Mouse (Mus musculus) v-Abl transformed pro-B cells (cell line): Measurements from ENCODE around the gene Ppfibp1.

ENCODE experiments used
- in situ Hi-C, 2 experiments: fragments of 400-800 bp; cut with MboI; formaldehyde crosslinking; loops; one replicate each; pipeline ENCODE4 v1.15.1; 2025; ENCODE audit not compliant: unreplicated experiment in 2 of 2

Ppfibp1 gene

DNA sequence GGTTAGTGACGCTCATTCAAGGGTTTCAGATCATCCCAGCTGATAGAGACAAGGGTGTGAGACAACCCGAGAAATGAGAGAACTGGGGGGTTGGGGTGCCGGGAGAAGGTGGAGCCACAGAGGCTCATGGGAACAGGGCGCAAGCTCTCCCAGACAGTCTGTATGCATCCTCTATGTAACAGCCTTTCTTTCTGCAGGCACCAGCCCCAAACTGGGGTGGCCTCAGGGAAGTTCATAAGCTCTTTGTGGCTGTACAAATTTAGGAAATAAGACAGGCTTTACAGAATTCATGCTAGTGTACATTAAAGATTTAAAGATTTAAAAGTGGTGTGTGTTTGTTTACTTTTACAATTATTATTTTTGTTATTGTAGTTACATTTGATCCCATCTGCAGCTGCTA is 8.0 kb upstream of the Ppfibp1 start:
- in situ Hi-C loops = no loop called here

GRCm38 (mm10) chr6:146881896-146882770 is 6.2 kb upstream of the Ppfibp1 start:
- in situ Hi-C loops = no loop called here

GRCm38 (mm10) chr6:146883426-146883825 is 4.9 kb upstream of the Ppfibp1 start:
- in situ Hi-C loops = no loop called here

DNA sequence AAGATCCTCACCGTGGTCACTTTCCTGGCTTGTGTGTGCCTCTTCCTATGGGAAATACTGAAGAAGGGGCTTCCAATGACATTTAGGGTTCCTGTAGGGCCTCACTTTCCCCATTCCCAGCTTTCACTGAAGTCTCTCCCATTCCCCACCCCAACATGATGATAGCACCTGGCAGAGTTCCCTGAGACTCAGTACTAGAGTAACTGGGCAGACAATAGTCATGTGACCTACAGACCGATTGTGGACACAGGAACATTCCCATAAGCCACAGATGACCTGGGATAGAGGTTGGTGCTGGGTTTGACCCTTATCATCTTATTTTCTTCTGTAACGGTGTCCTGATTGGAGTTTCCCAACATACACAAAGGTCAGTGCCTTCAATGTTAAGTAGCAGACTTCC is 4.1 kb upstream of the Ppfibp1 start:
- in situ Hi-C loops = no loop called here

DNA sequence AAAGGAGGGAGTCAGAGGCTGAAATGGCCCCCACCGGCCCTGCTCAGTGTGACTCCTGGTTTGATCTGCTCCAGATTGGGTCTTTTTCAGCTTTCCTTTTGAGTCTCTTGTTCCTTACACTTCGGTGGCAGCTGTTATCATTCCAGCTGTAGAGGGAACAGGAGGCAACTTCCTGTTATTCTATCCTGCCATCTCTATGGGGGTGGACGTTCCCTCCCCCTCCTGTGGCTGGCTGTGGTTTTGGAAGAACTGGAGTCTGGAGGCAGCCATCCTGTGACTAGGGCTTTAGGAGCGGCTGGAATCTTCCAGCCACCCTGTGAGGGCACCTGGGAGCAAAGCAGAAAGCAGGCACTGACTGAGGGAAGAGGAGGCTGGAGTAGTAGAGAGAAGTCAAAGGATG is 3.4 kb upstream of the Ppfibp1 start:
- in situ Hi-C loops = no loop called here

GRCm38 (mm10) chr6:146888660-146889490 is 588 bp downstream of the Ppfibp1 start:
- in situ Hi-C loops = no loop called here

DNA sequence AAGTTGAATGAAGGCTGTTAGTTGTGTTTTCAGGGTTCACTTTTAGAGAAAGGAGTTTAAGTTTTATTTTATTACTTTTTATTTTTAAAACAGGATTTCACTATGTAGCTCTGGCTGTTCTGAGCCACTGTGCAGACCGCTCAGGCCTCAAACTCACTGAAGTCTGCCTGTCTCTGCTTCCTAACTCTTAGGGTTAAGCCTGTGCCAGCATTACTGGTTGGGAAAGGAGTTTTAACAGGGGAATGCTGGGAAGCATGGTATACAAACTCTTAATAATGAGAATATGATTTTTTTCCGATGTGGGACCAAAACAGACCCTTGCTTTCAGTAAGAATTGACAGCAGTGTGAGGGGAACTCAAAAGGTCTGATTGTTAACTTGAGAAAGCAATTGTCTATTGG is 1.9 kb downstream of the Ppfibp1 start:
- in situ Hi-C loops = no loop called here

GRCm38 (mm10) chr6:146890633-146891032 is 2.3 kb downstream of the Ppfibp1 start:
- in situ Hi-C loops = no loop called here

DNA sequence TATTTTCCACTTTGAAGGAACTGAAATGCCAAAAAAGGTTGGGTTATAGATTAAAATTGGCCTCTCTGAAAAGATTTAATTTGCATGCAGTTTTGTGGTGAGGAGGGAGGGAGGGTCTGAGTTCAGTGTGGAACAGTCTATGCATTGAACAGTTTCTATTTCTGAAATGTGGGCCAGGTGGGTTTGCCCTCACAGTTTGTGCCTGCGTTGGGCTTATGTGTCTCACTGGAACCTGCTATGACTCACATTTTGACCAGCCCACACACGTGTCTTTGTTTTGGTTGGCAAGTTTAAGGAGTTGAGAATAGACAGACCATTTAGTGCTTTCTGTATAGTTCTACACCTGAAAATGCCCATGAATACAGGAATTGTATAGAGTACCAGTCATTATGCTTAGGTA is 5.6 kb downstream of the Ppfibp1 start:
- in situ Hi-C loops = no loop called here

GRCm38 (mm10) chr6:146898709-146899108 is 10.4 kb downstream of the Ppfibp1 start:
- in situ Hi-C loops = no loop called here

GRCm38 (mm10) chr6:146899647-146900046 is 11.4 kb downstream of the Ppfibp1 start:
- in situ Hi-C loops = no loop called here

- in situ Hi-C loops = no loop called here
Observed at GRCm38 (mm10) chr6:146901929-146902328, 13.6 kb downstream of the Ppfibp1 start.

- in situ Hi-C loops = no loop called here
Observed at GRCm38 (mm10) chr6:146903632-146904031, 15.3 kb downstream of the Ppfibp1 start.

DNA sequence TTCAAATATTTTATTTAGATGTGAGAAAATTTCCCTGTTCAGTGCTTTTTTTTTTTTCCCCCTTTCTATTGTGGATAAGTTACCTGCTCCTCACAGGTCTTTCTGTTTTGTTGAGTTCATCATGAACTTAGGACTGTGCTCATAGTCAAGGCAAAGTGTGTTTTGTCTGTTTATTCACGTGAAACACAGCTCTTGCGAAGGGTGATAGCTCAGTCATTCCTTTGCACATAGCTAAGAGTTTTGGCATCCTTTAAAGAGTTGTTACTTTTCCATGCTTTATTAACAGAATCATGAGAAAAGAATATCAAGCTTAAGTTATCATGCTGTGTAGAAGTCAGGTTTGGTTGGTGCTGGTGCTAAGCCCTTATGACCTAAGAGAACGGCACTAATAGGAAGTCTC is 16.4 kb downstream of the Ppfibp1 start:
- in situ Hi-C loops = no loop called here

DNA sequence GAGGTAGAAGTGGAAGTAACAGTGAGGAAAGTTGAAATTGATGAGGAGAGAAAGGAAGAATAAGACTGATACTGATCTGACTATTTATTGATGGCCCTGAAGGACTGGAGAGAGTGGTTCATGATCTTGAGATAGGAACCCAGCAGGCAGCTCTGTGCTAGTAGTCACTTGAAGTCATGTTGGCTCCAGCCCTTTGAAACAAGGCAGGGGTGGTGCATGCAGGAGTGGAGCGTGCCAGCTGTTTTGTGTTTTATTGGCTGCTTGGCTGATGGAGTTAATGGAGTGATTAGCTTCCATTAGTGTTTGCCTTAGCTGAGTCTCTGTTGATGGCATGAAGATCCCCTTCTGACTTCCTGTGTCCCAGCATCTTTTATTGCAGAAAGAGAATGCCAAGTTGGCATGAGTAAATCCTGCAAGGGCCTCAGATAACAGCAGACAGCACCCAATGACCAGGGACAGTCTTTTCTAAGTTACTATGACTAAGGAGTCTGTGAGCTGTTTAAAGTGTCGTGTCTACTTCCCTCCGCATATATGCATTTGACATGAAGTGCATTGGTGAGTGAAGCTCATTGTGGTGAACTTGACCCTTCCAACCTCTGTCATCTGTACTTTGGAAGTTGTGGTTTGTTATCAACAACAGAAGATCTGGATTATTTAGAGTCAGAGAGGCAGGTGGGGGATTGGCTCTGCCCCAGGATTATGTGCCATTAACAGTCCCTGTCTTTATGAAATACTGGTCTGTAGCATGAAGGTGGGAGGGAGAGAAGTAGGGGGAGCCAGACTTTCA is 17.9 kb downstream of the Ppfibp1 start:
- in situ Hi-C loops = no loop called here

DNA sequence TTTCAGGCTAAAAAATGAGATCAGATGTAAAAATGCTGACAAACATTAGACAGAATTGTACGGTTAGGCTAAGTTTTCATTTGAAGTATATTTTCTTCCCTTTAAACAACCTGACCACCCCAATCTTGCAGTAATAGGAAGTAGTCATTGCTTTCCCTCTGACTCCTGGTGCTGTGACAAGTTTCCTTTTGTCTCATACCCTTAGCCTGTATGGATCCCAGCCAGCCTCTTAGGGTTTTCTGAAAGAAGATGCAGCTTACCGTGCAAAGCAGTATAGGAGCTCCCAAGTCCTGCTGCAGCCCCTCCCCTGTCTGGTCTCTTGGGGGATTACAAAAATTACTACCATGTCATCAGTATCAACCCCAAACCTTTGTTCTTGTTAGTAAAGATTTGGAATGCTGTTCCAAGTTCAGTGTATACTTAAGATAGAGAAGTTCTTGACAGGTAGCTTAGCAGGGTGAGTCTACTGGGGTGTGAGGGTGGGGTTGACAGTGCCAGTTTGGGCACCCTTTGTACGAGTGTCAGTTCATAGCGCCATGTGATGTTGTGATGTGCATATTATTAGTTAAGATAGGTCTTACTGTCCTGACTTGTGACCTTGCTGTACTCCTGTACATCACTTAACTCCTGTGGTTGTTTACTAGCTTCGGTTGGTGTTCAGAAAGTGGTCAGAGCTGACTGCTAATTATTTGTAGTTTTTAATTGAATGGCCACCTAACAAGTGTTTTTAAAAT is 18.9 kb downstream of the Ppfibp1 start:
- in situ Hi-C loops = no loop called here

DNA sequence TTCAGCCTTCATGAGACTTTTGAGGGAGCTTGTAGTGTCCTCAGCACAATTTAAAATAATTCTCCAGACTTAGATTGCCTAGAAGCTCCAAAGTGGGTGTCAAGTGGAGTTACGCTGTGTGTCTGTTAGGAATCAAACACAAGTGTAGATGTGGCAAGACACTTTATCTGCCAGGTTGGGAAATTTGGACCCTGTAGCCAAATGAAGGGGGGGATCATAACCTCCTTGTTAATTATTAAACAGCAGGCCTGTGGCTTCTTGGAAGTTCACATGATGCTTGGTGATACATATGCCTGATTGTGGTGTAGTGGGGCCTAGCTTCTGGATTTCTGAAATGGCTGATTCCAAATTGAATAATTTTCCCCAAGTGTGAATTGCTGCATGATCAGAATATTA is 19.5 kb downstream of the Ppfibp1 start:
- in situ Hi-C loops = no loop called here

GRCm38 (mm10) chr6:146908801-146909200 is 20.5 kb downstream of the Ppfibp1 start:
- in situ Hi-C loops = no loop called here

DNA sequence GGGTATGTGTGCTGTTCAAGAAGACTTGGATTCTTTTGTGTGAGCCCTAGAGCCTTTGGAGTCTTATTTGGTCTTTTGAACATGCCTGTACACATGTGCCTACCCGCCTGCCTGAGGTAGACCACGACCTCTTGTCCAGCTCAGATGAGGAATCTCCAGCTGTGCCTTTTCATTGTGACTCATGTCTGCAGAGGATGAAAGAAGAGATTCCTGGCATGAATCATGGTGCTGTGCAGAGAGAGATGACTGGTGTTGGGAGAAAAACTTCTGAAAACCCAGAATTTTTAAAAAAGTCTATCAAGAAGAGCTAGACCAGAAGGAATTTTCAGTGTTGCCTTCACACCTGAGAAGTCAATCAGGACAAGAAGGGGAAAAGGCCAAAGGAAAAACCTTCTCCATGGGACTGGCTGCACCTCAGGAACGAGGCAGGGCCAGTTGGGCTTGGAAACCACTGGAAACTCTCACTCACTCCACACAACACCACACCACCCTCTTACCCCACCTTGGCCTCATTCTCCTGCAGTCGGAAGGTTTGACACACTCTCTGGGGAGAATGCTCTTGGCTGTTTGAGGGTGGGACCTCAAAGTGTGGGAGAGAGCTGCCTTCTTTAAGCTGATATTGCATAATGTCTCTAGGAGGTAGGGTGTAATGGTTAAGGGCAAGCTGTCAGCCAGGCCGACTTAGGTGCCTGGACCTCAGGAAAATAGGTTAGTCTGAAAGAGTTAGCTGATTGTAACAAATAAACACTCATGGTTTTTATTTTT is 21.6 kb downstream of the Ppfibp1 start:
- in situ Hi-C loops = no loop called here

DNA sequence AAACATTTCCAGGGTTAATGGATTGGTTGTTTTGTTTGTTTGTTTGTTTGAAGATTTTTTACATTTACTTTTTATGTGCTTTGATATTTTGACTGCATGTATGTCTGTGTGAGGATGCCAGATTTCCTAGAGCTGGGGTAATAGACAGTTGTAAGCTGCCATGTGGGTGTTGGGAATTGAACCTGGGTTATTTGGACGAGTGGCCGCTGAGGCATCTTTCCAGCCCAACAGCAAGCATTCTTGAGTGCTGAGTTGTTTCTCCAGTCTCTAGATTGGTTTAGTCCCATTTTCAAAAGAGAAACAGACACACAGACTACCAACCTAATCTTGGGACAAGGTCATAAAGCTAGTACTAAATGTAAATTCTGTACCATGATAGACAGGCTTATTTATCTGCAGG is 22.5 kb downstream of the Ppfibp1 start:
- in situ Hi-C loops = no loop called here
